Mouse (Mus musculus) cerebellum, adult 2 months (tissue): Measurements from ENCODE around the gene Snapc5. TPM values are rescaled to one million over a fixed set of nuclear protein-coding genes. Genes with fewer than 3 reads are reported as not detected.

ENCODE experiments used
- DNase-seq, 2 experiments: peaks; one replicate each; pipeline ENCODE4 v3.0.0; 2021
- H3K27ac ChIP-seq: fragments of 200-500 bp; 2 replicates; pipeline ENCODE4 v1.5.1; 2012; ENCODE audit warnings: low read length, control low read depth, inconsistent platforms; ENCODE audit not compliant: insufficient read depth
- H3K27me3 ChIP-seq: fragments of 200-500 bp; 2 replicates; pipeline ENCODE4 v1.6.1; 2012; ENCODE audit warnings: inconsistent platforms, mild to moderate bottlenecking, low read length, moderate library complexity; ENCODE audit not compliant: control insufficient read depth, insufficient read depth
- H3K4me1 ChIP-seq: fragments of 200-500 bp; 2 replicates; pipeline ENCODE4 v1.6.1; 2011; ENCODE audit warnings: low read length; ENCODE audit not compliant: control insufficient read depth, insufficient read depth
- H3K4me3 ChIP-seq: fragments of 200-500 bp; replicated peaks from 2 replicates; pipeline ENCODE3; 2011; ENCODE audit warnings: mild to moderate bottlenecking, low read depth, low read length, control low read depth; ENCODE audit not compliant: insufficient read depth
- CTCF ChIP-seq: fragments of 200-500 bp; IDR thresholded peaks from 2 replicates; pipeline ENCODE4 v1.5.1; 2011; ENCODE audit warnings: low read depth, mild to moderate bottlenecking, control low read depth, low read length, moderate library complexity, borderline replicate concordance; ENCODE audit not compliant: insufficient read depth
- POLR2A ChIP-seq: fragments of 200-500 bp; IDR thresholded peaks from 2 replicates; pipeline ENCODE4 v1.6.1; 2011; ENCODE audit warnings: low read length, control low read depth, borderline replicate concordance; ENCODE audit not compliant: insufficient read depth
- WGBS: fragments of 180-500 bp; shearing (Covaris S2); methylation state at CpG from one replicate; pipeline ENCODE4 v1.1.7; 2018; 5-methylcytosine and 5-hydroxymethylcytosine counted together
- polyA plus RNA-seq: library from polyadenylated mRNA; depleted of rRNA; stranded (reverse); fragments of >200 nt; gene quantifications from 2 replicates; pipeline ENCODE4 v1.2.3, GENCODE M21; 2012

The Snapc5 gene
- polyA plus RNA-seq, 1 experiment, result 33.6 TPM

GRCm38 (mm10) chr9:64202866-64203265, 23.8 kb downstream of the Snapc5 start:
- Histone ChIP-seq H3K4me3 (no peak overlapping the region), H3K27ac (no peak overlapping the region), H3K27me3 (no peaks in the 10 kb centered on the region), H3K4me1 (no peaks in the 10 kb centered on the region)
- TF ChIP-seq CTCF (no peak), POLR2A (no peak)
- DNase-seq, result no peak

GRCm38 (mm10) chr9:64207509-64208084, 28.5 kb downstream of the Snapc5 start:
- no peaks in the 10 kb centered on the region for H3K27me3 ChIP-seq
- no peak overlapping the region for H3K27ac ChIP-seq
- DNase-seq, result no peak
- H3K4me3 ChIP-seq, result no peak overlapping the region
- 67% methylated on average over 3 of the region's 3 CpGs for WGBS
- H3K4me1 ChIP-seq, result no peaks in the 10 kb centered on the region
- no peak for TF ChIP-seq CTCF

GRCm38 (mm10) chr9:64214452-64214851, 35.4 kb downstream of the Snapc5 start:
- Histone ChIP-seq H3K4me3 (no peak overlapping the region), H3K27ac (no peak overlapping the region), H3K4me1 (no peaks in the 10 kb centered on the region), H3K27me3 (no peaks in the 10 kb centered on the region)
- DNase-seq, result no peak
- 88% methylated on average over 17 of the region's 17 CpGs for WGBS
- TF ChIP-seq POLR2A, result no peak
- TF ChIP-seq CTCF, result no peak

- no peaks in the 10 kb centered on the region for H3K4me1 ChIP-seq
- no peak overlapping the region for H3K27ac ChIP-seq
- TF ChIP-seq POLR2A (no peak), CTCF (no peak)
- DNase-seq, result no peak
- H3K4me3 ChIP-seq, result no peak overlapping the region
- 32% methylated on average over 4 of the region's 4 CpGs for WGBS
- no peaks in the 10 kb centered on the region for H3K27me3 ChIP-seq
Measured at GRCm38 (mm10) chr9:64216090-64216489, 37.0 kb downstream of the Snapc5 start.

GRCm38 (mm10) chr9:64216641-64217040, 37.6 kb downstream of the Snapc5 start:
- 93% methylated on average over 2 of the region's 2 CpGs for WGBS
- Histone ChIP-seq H3K4me1 (no peaks in the 10 kb centered on the region), H3K27me3 (no peaks in the 10 kb centered on the region), H3K4me3 (no peak overlapping the region), H3K27ac (no peak overlapping the region)
- TF ChIP-seq POLR2A (no peak), CTCF (no peak)
- DNase-seq, result no peak

GRCm38 (mm10) chr9:64217887-64218286, 38.8 kb downstream of the Snapc5 start:
- Histone ChIP-seq H3K27me3 (no peaks in the 10 kb centered on the region), H3K4me1 (no peaks in the 10 kb centered on the region), H3K4me3 (no peak overlapping the region), H3K27ac (no peak overlapping the region)
- TF ChIP-seq CTCF (no peak), POLR2A (no peak)
- no peak for DNase-seq

GRCm38 (mm10) chr9:64219305-64219704, 40.2 kb downstream of the Snapc5 start:
- H3K27me3 ChIP-seq, result no peaks in the 10 kb centered on the region
- no peak overlapping the region for H3K27ac ChIP-seq
- 96% methylated on average over 1 of the region's 1 CpGs for WGBS
- no peaks in the 10 kb centered on the region for H3K4me1 ChIP-seq
- no peak for DNase-seq
- no peak overlapping the region for H3K4me3 ChIP-seq
- no peak for TF ChIP-seq CTCF
- TF ChIP-seq POLR2A, result no peak

GRCm38 (mm10) chr9:64219772-64220420, 40.8 kb downstream of the Snapc5 start:
- Histone ChIP-seq H3K4me3 (no peak overlapping the region), H3K27me3 (no peaks in the 10 kb centered on the region), H3K27ac (no peak overlapping the region), H3K4me1 (no peaks in the 10 kb centered on the region)
- no peak for DNase-seq
- TF ChIP-seq POLR2A (no peak), CTCF (no peak)
- 92% methylated on average over 10 of the region's 10 CpGs for WGBS
